Mouse (Mus musculus) hindbrain, embryonic 10.5 days (tissue): ENCODE results near the gene Chd1. TPM values are rescaled to one million over a fixed set of nuclear protein-coding genes. Genes with fewer than 3 reads are reported as not detected.

Source experiments
- DNase-seq: peaks from one replicate; pipeline ENCODE4 v3.0.0-alpha.2; 2017; ENCODE audit warnings: low spot score
- H3K27ac ChIP-seq: fragments of 300-500 bp; sonication (generic); 2 replicates; pipeline ENCODE4 v1.5.1; 2016; ENCODE audit warnings: mild to moderate bottlenecking, moderate library complexity
- H3K27me3 ChIP-seq: fragments of 300-500 bp; sonication (generic); 2 replicates; pipeline ENCODE4 v1.6.1; 2016; ENCODE audit warnings: mild to moderate bottlenecking; ENCODE audit not compliant: poor library complexity, insufficient read depth, severe bottlenecking
- H3K36me3 ChIP-seq: fragments of 300-500 bp; sonication (generic); 2 replicates; pipeline ENCODE4 v1.6.1; 2016; ENCODE audit warnings: mild to moderate bottlenecking, moderate library complexity
- H3K4me1 ChIP-seq: fragments of 300-500 bp; sonication (generic); replicated peaks from 2 replicates; pipeline ENCODE4 v1.6.1; 2016; ENCODE audit warnings: mild to moderate bottlenecking
- H3K4me3 ChIP-seq: fragments of 300-500 bp; sonication (generic); 2 replicates; pipeline ENCODE4 v1.5.1; 2016; ENCODE audit warnings: mild to moderate bottlenecking, moderate library complexity
- H3K9me3 ChIP-seq: fragments of 300-500 bp; sonication (generic); 2 replicates; pipeline ENCODE4 v1.6.1; 2016; ENCODE audit warnings: mild to moderate bottlenecking, moderate library complexity
- WGBS: fragments of 180-500 bp; shearing (Covaris S2); methylation state at CpG from one replicate; pipeline ENCODE4 v1.1.7; 2016; 5-methylcytosine and 5-hydroxymethylcytosine counted together
- polyA plus RNA-seq: library from polyadenylated mRNA; unstranded; fragments of >200 nt; fragmentation: Nextera tagmentation; extraction: Ambion mirVana; gene quantifications from 2 replicates; pipeline ENCODE4 v1.2.1, GENCODE M21; 2016

Chd1 gene
- polyA plus RNA-seq, 1 experiment from 2014 or later = 28.8 TPM

DNA sequence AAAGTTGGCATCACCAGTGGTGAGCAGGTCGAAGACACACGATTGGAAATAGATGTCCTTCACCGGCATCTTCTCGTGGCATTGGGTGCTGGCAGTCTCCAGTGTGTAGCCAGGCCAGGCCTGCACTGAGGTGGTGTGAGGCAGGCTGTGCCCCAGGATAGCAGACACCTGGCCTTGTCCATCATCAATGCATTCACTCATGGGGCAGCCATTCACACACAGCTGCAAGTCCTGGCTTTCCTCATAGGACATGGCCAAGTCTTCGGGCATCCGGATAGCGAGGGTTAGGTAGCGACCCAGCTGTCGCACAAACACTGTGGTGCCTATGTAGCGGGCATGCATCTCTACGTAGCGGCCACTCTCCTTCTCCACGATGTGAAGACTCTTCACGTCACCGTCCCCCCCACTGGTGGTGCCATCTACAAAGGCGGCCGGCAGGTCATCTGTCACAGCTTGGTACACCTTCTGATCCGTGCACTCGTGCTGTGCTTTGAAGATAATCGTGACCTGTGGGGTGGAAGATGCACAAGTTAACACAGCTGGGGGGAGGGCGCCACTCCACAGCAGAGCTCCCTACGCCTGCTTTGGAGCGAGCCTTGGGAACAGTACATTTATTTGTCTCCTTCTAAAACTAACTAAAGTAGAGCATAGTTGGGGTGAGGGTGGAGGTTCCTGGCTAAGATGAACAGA is 102.7 kb downstream of the Chd1 start:
- WGBS = 88% methylated on average over 23 of the region's 23 CpGs
- H3K27ac ChIP-seq = no peak overlapping the region
- no peak overlapping the region for H3K4me3 ChIP-seq
- no peaks in the 10 kb centered on the region for H3K27me3 ChIP-seq
- H3K4me1 ChIP-seq = peaks cover 43% of the 10 kb centered on the region
- H3K36me3 ChIP-seq = peaks cover 42% of the 10 kb centered on the region
- H3K9me3 ChIP-seq = peaks cover 2% of the 10 kb centered on the region; the same call in 1 of the 2 replicates
- no peak for DNase-seq

- WGBS = 69% methylated on average over 4 of the region's 4 CpGs
- no peak overlapping the region for H3K27ac ChIP-seq
Measured at GRCm38 (mm10) chr17:15808015-15808414, 103.2 kb downstream of the Chd1 start.

DNA sequence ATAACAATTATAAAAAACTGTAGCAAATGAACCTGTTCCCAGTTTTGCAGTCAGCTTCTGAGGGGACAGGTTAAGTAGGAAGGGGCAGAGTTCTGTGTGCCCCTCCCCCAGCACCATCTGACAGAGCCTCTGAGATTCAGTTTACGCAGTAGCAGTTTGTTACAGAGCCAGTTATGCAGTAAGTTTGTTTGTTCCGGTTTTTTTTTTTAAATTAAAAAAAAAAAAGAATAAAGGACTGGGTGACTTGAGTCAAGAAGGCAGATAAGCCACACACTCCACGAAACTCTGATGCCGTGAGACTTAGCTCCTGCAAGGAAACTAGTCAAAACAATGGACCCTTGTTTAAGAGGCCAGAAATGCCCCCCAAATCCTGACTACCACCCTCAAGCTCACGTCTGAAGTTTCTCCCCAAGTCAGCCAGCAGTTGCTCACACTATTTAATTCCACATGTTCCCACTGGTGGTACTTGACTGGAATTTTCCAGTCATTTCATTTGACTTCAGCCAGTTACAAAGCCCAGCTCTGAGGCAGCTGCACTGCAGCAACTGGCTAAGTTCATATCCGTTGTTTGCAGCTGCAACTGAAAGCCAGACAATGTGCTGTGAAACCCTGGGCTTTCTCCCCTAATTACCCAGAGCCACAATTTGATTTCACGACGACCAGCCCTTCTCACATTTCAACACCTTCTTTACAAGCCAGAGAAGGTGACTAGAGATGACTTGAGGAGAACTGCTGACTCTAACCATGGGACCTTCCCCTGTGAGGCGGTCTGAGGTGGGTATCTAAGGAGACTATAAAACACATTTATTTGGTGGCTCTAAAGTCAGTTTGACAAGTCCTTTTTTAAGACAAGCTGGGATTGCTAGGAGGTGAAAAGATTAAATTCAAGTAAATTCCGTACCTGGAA is 104.0 kb downstream of the Chd1 start:
- peak; percentile 29 for DNase-seq
- peaks cover 48% of the 10 kb centered on the region for H3K4me1 ChIP-seq
- WGBS = 30% methylated on average over 10 of the region's 10 CpGs
- H3K9me3 ChIP-seq = no peaks in the 10 kb centered on the region
- peaks cover 55% of the 10 kb centered on the region for H3K36me3 ChIP-seq
- H3K4me3 ChIP-seq = no peak overlapping the region; the same call in 1 of the 2 replicates
- H3K27me3 ChIP-seq = no peaks in the 10 kb centered on the region
- H3K27ac ChIP-seq = peak overlapping the region; percentile 62

More at GRCm38 (mm10) chr17:15808015-15808414, 103.2 kb downstream of the Chd1 start:
- peaks cover 47% of the 10 kb centered on the region for H3K4me1 ChIP-seq
- H3K4me3 ChIP-seq = no peak overlapping the region
- no peak for DNase-seq
- no peaks in the 10 kb centered on the region for H3K9me3 ChIP-seq
- H3K36me3 ChIP-seq = peaks cover 48% of the 10 kb centered on the region
- H3K27me3 ChIP-seq = no peaks in the 10 kb centered on the region

DNA sequence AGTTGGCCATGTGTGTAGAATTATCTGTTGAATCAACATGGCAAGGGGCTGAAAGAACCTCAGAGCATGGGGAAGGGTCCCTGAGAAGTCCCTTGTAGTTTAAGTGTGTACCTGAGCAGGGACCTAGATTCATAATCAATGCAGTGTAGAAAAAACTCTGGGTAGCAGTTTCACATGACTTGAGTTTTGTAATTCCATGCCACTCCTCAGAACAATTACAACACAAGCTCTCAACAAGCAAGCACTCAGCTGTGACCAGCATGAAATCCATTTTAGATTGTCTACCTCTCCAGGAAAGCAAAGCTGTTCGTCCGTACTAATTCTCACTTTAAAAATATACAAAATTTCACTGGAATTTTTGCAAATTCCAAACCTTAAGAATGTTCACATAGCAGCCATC is 105.2 kb downstream of the Chd1 start:
- WGBS = 70% methylated on average over 2 of the region's 2 CpGs
- peaks cover 59% of the 10 kb centered on the region for H3K4me1 ChIP-seq

GRCm38 (mm10) chr17:15812136-15812778 is 107.5 kb downstream of the Chd1 start:
- DNase-seq = no peak
- peaks cover 57% of the 10 kb centered on the region for H3K36me3 ChIP-seq
- no peaks in the 10 kb centered on the region for H3K9me3 ChIP-seq
- peaks cover 59% of the 10 kb centered on the region for H3K4me1 ChIP-seq
- H3K27ac ChIP-seq = no peak overlapping the region
- no peaks in the 10 kb centered on the region for H3K27me3 ChIP-seq
- WGBS = 86% methylated on average over 13 of the region's 13 CpGs
- H3K4me3 ChIP-seq = no peak overlapping the region

More for the DNA sequence above, 105.2 kb downstream of the Chd1 start:
- H3K9me3 ChIP-seq = no peaks in the 10 kb centered on the region
- H3K27me3 ChIP-seq = no peaks in the 10 kb centered on the region
- H3K4me3 ChIP-seq = no peak overlapping the region
- H3K27ac ChIP-seq = no peak overlapping the region
- peaks cover 59% of the 10 kb centered on the region for H3K36me3 ChIP-seq
- no peak for DNase-seq

DNA sequence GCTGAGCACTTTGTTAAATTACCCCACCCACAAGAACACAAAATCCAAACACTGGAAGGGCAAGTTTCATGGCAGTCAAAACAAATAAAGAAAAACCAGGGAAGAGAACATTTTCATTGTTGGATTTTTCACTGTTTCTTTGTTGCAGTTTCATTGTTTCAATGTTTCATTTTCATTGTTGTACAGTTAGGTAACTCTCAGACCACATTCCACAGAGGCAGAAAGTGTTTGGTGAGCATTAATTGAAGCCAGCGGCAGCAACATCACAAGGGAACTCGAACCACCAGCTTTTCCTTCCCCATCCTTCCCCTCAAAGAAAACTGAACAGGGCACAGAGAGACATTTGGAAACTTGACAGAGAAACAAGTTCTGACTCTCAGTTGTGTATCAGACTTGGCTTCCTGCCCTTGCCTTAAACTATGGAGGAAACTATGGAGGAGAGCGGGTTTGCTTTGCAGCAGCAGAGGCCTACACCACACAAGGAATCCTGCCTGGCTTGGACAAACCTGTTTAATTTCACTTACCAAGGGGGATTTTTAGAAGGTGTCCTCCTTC is 109.0 kb downstream of the Chd1 start:
- DNase-seq = no peak
- no peak overlapping the region for H3K4me3 ChIP-seq
- peaks cover 51% of the 10 kb centered on the region for H3K4me1 ChIP-seq
- no peaks in the 10 kb centered on the region for H3K9me3 ChIP-seq
- 80% methylated on average over 3 of the region's 3 CpGs for WGBS
- H3K36me3 ChIP-seq = peaks cover 63% of the 10 kb centered on the region
- H3K27me3 ChIP-seq = no peaks in the 10 kb centered on the region
- no peak overlapping the region for H3K27ac ChIP-seq

DNA sequence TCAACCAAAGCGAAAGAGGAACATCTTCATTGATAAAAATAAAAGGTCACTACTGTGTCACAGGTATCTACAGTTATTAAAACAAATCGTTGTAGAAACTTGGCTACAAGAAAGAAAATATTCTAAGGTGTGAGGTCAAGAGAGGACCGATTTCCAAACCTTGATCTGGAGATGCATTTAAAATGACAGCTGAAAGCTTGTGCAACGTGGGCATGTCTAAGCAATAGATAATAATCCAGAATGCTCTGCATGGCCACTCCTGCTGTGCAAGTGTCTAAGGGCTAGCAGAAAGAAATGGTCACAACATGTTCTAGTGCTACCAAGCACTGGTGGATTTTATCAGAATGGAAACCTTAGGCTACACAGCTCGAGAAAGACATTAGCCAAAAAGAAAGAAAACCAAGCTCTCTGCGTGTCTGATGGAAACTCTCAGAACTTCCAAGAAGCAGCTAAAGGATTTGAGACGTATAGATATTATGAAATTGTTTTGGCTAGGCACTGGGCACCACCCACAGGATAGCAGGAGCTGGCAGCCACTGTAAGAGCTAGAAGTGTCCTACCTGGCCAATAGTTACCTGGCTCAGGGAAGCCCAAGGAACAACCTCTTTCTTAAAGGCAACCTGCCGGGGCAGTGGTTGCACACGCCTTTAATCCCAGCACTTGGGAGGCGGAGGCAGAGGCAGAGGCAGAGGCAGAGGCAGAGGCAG is 110.7 kb downstream of the Chd1 start:
- DNase-seq = no peak
- peaks cover 80% of the 10 kb centered on the region for H3K36me3 ChIP-seq
- whole genome bisulfite sequencing = 92% methylated on average over 10 of the region's 10 CpGs

GRCm38 (mm10) chr17:15816379-15817095 is 111.8 kb downstream of the Chd1 start:
- H3K4me1 ChIP-seq = peaks cover 37% of the 10 kb centered on the region
- WGBS = 86% methylated on average over 11 of the region's 11 CpGs
- H3K36me3 ChIP-seq = peaks cover 87% of the 10 kb centered on the region

More for the DNA sequence above, 110.7 kb downstream of the Chd1 start:
- no peak overlapping the region for H3K27ac ChIP-seq
- no peaks in the 10 kb centered on the region for H3K9me3 ChIP-seq
- peaks cover 41% of the 10 kb centered on the region for H3K4me1 ChIP-seq
- H3K27me3 ChIP-seq = no peaks in the 10 kb centered on the region
- H3K4me3 ChIP-seq = no peak overlapping the region

DNA sequence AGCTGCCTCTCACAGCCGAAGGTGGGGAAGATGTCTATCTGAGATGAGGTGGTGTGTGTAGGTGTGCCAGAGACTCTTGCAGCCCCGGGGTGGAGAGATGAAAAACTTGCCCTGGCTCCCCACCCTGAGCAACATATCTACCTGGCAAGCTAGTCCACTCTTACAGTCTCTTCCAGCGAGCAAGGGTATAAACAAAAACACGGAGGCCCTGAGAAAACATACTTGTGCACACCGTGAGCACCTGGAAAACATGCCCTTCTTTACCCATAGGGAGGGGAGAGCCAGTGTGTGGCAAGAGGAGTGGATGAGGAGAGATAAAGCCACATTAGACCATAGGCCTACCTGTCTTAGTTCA is 112.3 kb downstream of the Chd1 start:
- Histone ChIP-seq H3K36me3 (peaks cover 83% of the 10 kb centered on the region), H3K27ac (no peak overlapping the region), H3K4me1 (peaks cover 33% of the 10 kb centered on the region), H3K9me3 (no peaks in the 10 kb centered on the region), H3K27me3 (no peaks in the 10 kb centered on the region), H3K4me3 (no peak overlapping the region)
- no peak for DNase-seq
- WGBS = 89% methylated on average over 5 of the region's 5 CpGs

More at GRCm38 (mm10) chr17:15816379-15817095, 111.8 kb downstream of the Chd1 start:
- Histone ChIP-seq H3K27me3 (no peaks in the 10 kb centered on the region), H3K4me3 (no peak overlapping the region), H3K9me3 (no peaks in the 10 kb centered on the region), H3K27ac (no peak overlapping the region)
- no peak for DNase-seq

DNA sequence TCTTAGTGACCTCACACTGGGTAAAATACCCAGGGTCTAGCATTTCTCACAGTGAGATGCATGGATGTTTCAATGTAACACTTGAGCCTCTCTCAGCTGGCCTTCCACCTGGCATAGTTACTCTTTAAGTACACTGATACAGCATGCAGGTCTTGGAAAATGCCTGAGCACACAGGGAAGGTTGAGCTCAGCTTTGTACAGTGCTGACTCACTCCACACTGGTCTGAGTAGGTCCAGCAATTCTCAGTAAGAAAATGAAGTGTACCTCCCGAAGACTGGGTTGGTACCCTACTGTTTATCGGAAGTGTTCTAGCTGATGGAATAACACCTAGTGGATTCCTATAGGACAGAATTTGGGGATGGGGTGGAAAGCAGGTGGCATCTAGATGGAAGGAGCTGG is 112.9 kb downstream of the Chd1 start:
- no peak for DNase-seq
- 90% methylated on average over 2 of the region's 2 CpGs for WGBS
- H3K4me1 ChIP-seq = peaks cover 32% of the 10 kb centered on the region

GRCm38 (mm10) chr17:15818372-15818771 is 113.6 kb downstream of the Chd1 start:
- DNase-seq = no peak
- no peaks in the 10 kb centered on the region for H3K9me3 ChIP-seq
- no peak overlapping the region for H3K4me3 ChIP-seq
- H3K36me3 ChIP-seq = peaks cover 74% of the 10 kb centered on the region
- 74% methylated on average over 8 of the region's 8 CpGs for WGBS
- H3K27me3 ChIP-seq = no peaks in the 10 kb centered on the region
- H3K4me1 ChIP-seq = peaks cover 34% of the 10 kb centered on the region
- no peak overlapping the region for H3K27ac ChIP-seq

More for the DNA sequence above, 112.9 kb downstream of the Chd1 start:
- Histone ChIP-seq H3K36me3 (peaks cover 81% of the 10 kb centered on the region), H3K27ac (no peak overlapping the region), H3K9me3 (no peaks in the 10 kb centered on the region), H3K4me3 (no peak overlapping the region), H3K27me3 (no peaks in the 10 kb centered on the region)
